Mouse (Mus musculus) brain, embryonic 14.5 days (tissue): ENCODE data around the gene Brd7.
A peak's percentile ranks its signal among the peaks of the same experiment; 100 is the strongest.

Experiments used
- CTCF ChIP-seq: fragments of 200-500 bp; IDR thresholded peaks from 2 replicates; pipeline ENCODE4 v1.5.1; 2012; ENCODE audit warnings: inconsistent platforms, mild to moderate bottlenecking, moderate library complexity, borderline replicate concordance; ENCODE audit not compliant: insufficient read depth, insufficient read length; ENCODE audit errors: extremely low read depth
- POLR2A ChIP-seq: fragments of 200-500 bp; IDR thresholded peaks from 2 replicates; pipeline ENCODE4 v1.6.1; 2012; ENCODE audit warnings: mild to moderate bottlenecking, inconsistent platforms, borderline replicate concordance; ENCODE audit not compliant: poor library complexity, insufficient read depth, insufficient read length, severe bottlenecking; ENCODE audit errors: extremely low read depth

GRCm38 (mm10) chr8:88306511-88306910 is 55.5 kb downstream of the Brd7 start:
- TF ChIP-seq POLR2A = no peak
- peak; percentile 27; the same call in 1 of the 2 replicates for TF ChIP-seq CTCF
